Mouse (Mus musculus): ENCODE data around the gene Fpr2. TPM values are rescaled to one million over a fixed set of nuclear protein-coding genes. Genes with fewer than 3 reads are reported as not detected.

Gene Fpr2
- polyA plus RNA-seq, 1 experiment from 2014 or later: 0.19 TPM

- Histone ChIP-seq H3K27ac (replicated peaks) (no peak overlapping the region), H3K4me3 (ENCODE audit: low read depth, low read length) (no peak overlapping the region), H3K36me3 (ENCODE audit: control insufficient read depth, insufficient read depth, low read length) (peaks cover 5% of the 10 kb centered on the region; the same call in 1 of the 2 replicates), H3K9ac (ENCODE audit: low read length) (no peak overlapping the region), H3K4me1 (replicated peaks; ENCODE audit: control insufficient read depth, insufficient read depth) (no peaks in the 10 kb centered on the region), H3K9me3 (ENCODE audit: control insufficient read depth, low read length) (no peaks in the 10 kb centered on the region), H3K27me3 (ENCODE audit: control insufficient read depth, insufficient read depth, low read length) (no peaks in the 10 kb centered on the region), H3K4me2 (replicated peaks; ENCODE audit: low read depth) (no peak overlapping the region)
- WGBS: 66% methylated on average over 10 of the region's 10 CpGs
- TF ChIP-seq EP300 (optimal IDR thresholded peaks at IDR 0.05) (no peak), CTCF (IDR thresholded peaks at IDR 0.05; ENCODE audit: low read depth) (peak; percentile 61)
- peak; percentile 28; the same call in 1 of the 2 replicates for ATAC-seq (ENCODE audit: low FRiP score, low TSS enrichment)
- no peak for DNase-seq (ENCODE audit: low spot score)
Observed at GRCm38 (mm10) chr17:17845187-17846027, 42.2 kb upstream of the Fpr2 start.

- DNase-seq (ENCODE audit: low spot score) (no peak), ATAC-seq (ENCODE audit: low FRiP score, low TSS enrichment) (no peak)
- Histone ChIP-seq H3K4me2 (replicated peaks; ENCODE audit: low read depth) (no peak overlapping the region), H3K36me3 (ENCODE audit: control insufficient read depth, insufficient read depth, low read length) (no peaks in the 10 kb centered on the region), H3K27me3 (ENCODE audit: control insufficient read depth, insufficient read depth, low read length) (no peaks in the 10 kb centered on the region), H3K4me1 (replicated peaks; ENCODE audit: control insufficient read depth, insufficient read depth) (no peaks in the 10 kb centered on the region), H3K27ac (replicated peaks) (no peak overlapping the region), H3K9ac (ENCODE audit: low read length) (no peak overlapping the region), H3K9me3 (ENCODE audit: control insufficient read depth, low read length) (no peaks in the 10 kb centered on the region), H3K4me3 (ENCODE audit: low read depth, low read length) (no peak overlapping the region)
- 67% methylated on average over 2 of the region's 2 CpGs for WGBS
- TF ChIP-seq EP300 (optimal IDR thresholded peaks at IDR 0.05) (no peak), CTCF (IDR thresholded peaks at IDR 0.05; ENCODE audit: low read depth) (no peak)
Observed at GRCm38 (mm10) chr17:17848988-17849387, 38.6 kb upstream of the Fpr2 start.

GRCm38 (mm10) chr17:17849906-17850712, 37.5 kb upstream of the Fpr2 start:
- H3K4me3 ChIP-seq (ENCODE audit: low read depth, low read length): no peak overlapping the region

GRCm38 (mm10) chr17:17855064-17855838, 32.4 kb upstream of the Fpr2 start, which contains the start of gene Has1:
Has1 (minus strand) TSS chr17:17855205.
- 29% methylated on average over 7 of the region's 8 CpGs for WGBS
- TF ChIP-seq CTCF (IDR thresholded peaks at IDR 0.05; ENCODE audit: low read depth): no peak
- TF ChIP-seq EP300 (optimal IDR thresholded peaks at IDR 0.05): no peak
- Histone ChIP-seq H3K4me1 (replicated peaks; ENCODE audit: control insufficient read depth, insufficient read depth) (no peaks in the 10 kb centered on the region), H3K9me3 (ENCODE audit: control insufficient read depth, low read length) (no peaks in the 10 kb centered on the region), H3K27ac (replicated peaks) (0 out of 2 replicates have a peak within 1 kb of the TSS, but pooled peaks have one; percentile 24), H3K4me3 (ENCODE audit: low read depth, low read length) (no peak within 1 kb of the TSS), H3K27me3 (ENCODE audit: control insufficient read depth, insufficient read depth, low read length) (no peaks in the 10 kb centered on the region), H3K4me2 (replicated peaks; ENCODE audit: low read depth) (no peak within 1 kb of the TSS; the same call in 1 of the 2 replicates), H3K36me3 (ENCODE audit: control insufficient read depth, insufficient read depth, low read length) (no peaks in the 10 kb centered on the region), H3K9ac (ENCODE audit: low read length) (no peak within 1 kb of the TSS)
- ATAC-seq (ENCODE audit: low FRiP score, low TSS enrichment): peak; percentile 65; the same call in 1 of the 2 replicates
- no peak for DNase-seq (ENCODE audit: low spot score)

More at GRCm38 (mm10) chr17:17849906-17850712, 37.5 kb upstream of the Fpr2 start:
- H3K9ac ChIP-seq (ENCODE audit: low read length): no peak overlapping the region
- no peaks in the 10 kb centered on the region for H3K36me3 ChIP-seq (ENCODE audit: control insufficient read depth, insufficient read depth, low read length)
- ATAC-seq (ENCODE audit: low FRiP score, low TSS enrichment) (no peak), DNase-seq (ENCODE audit: low spot score) (no peak)
- H3K27ac ChIP-seq (replicated peaks): no peak overlapping the region
- H3K4me1 ChIP-seq (replicated peaks; ENCODE audit: control insufficient read depth, insufficient read depth): no peaks in the 10 kb centered on the region
- H3K9me3 ChIP-seq (ENCODE audit: control insufficient read depth, low read length): no peaks in the 10 kb centered on the region
- no peaks in the 10 kb centered on the region for H3K27me3 ChIP-seq (ENCODE audit: control insufficient read depth, insufficient read depth, low read length)
- no peak for TF ChIP-seq CTCF (IDR thresholded peaks at IDR 0.05; ENCODE audit: low read depth)
- no peak for TF ChIP-seq EP300 (optimal IDR thresholded peaks at IDR 0.05)
- no peak overlapping the region for H3K4me2 ChIP-seq (replicated peaks; ENCODE audit: low read depth)
- 38% methylated on average over 55 of the region's 55 CpGs for WGBS

GRCm38 (mm10) chr17:17856612-17857011, 31.0 kb upstream of the Fpr2 start:
- no peaks in the 10 kb centered on the region for H3K4me1 ChIP-seq (replicated peaks; ENCODE audit: control insufficient read depth, insufficient read depth)
- WGBS: 35% methylated on average over 1 of the region's 1 CpGs
- no peaks in the 10 kb centered on the region for H3K9me3 ChIP-seq (ENCODE audit: control insufficient read depth, low read length)
- ATAC-seq (ENCODE audit: low FRiP score, low TSS enrichment): peak; percentile 70
- no peak for DNase-seq (ENCODE audit: low spot score)
- no peaks in the 10 kb centered on the region for H3K36me3 ChIP-seq (ENCODE audit: control insufficient read depth, insufficient read depth, low read length)
- H3K27me3 ChIP-seq (ENCODE audit: control insufficient read depth, insufficient read depth, low read length): no peaks in the 10 kb centered on the region
- TF ChIP-seq EP300 (optimal IDR thresholded peaks at IDR 0.05): no peak
- no peak overlapping the region for H3K9ac ChIP-seq (ENCODE audit: low read length)
- H3K4me2 ChIP-seq (replicated peaks; ENCODE audit: low read depth): no peak overlapping the region
- H3K27ac ChIP-seq (replicated peaks): no peak overlapping the region
- H3K4me3 ChIP-seq (ENCODE audit: low read depth, low read length): no peak overlapping the region
